Mouse (Mus musculus) testis, postnatal 14 days (tissue): ENCODE data around the gene Zfp207.
"Not testable (repeated sequence)": the region's sequence is repeated elsewhere in the genome, so short reads cannot be mapped to it uniquely, and the experiment has no call there.

Experiments
- DNase-seq: peaks from one replicate; pipeline ENCODE4 v3.0.0; 2021; ENCODE audit warnings: low spot score

Gene Zfp207

DNA sequence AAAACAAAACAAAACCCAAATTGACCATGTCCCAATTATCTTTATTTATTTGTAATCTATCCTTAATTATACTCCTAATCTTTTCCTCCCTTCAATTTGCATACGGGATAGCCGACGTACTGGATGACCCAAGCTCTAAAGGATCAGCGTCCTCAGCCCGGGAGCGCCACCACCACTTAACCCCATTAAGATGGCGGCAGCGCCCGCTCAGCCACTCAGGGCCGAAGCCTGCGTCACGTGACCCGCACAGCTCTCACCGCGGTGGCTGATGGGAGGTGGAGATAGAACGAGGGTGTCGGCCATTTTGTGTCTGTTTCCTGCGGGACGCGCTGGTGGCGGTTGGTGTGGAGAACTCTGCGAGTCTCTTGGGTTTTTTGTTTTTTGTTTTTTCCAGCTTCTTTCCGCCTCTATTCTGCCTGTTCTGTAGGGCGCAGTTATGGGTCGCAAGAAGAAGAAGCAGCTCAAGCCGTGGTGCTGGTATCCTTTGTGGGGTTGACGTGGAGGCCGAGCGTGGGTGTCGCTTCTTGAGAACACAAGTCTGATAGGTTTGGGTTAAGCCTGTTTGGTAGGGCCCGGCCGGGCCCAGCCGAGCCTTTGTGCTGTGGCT, at the start of gene Zfp207:
Zfp207 (plus strand) TSS at position 261 of the 607 bp plus-strand sequence.
- DNase-seq, result peak; percentile 98

DNA sequence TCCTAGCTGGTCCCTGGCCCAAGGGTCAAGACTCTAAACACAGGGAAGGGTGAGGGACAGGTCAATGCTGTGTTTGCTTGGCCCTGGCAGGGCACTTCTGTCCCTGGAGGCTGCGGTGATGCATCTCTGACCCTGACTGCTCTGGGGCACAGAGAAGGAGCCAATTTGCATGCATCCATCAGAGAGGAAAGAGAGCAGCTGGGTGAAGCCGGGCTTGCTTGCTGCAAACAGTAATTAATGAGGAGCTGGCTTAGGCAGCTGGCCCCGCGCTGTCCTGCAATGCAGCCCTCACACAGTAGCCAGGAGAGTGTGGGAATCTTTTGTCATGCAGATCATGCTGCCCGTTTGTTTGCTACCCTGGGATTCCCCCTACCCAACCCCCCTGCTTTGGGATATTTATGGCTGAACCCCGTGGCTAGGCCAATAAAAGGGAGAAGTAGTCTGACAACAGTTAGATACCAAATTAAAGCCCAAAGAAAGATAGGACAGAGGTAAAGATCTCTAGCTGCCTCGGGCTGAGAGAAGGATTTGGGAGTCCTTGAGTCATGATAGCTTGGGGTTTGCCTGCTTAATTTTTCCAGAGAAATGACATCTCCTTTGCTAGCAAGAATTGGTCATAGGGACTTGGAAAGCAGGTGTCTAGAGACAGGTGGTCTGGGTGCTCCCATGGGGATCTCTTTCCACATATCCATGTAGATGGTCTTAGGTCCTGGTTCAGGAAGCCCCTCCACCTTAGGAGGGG, 47.3 kb upstream of the Zfp207 start:
- DNase-seq, result no peak

DNA sequence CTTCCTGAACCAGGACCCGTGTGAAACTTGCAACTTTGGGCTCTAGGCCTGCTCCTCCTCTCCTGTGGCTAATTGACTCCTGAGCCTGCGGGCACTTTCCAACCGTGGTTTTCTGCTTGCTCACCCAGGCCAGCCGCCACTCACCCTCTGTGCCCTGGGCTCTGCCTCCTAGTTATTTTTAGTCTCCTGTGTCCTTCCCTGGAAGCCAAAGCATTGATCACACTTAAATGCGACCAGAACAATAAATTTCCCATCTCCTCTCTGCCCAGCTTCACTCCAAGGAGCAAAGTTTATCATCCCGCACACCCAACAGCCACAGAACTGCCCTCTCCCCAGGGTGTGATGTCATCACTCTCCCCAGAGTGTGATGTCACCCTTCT, 46.7 kb upstream of the Zfp207 start:
- DNase-seq, result no peak

DNA sequence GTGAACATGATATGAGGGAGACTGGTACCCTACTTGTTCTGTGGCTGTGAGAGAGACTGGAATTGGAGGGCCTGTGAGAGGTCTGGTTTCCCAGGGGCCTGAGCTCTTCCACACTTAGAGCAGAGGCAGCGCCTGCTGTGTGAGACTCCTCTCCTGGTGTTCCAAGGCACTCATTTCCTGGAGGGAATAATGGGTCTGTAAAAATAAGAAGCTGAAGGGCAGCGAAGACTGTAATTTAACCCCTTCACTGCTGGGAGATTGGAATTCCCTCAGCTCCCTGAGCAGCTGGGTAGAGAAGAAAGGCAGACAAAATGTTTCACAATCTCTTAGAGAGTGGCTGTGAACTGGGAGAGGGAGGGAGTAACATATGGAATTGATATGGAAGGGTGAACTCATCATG, 40.6 kb upstream of the Zfp207 start:
- no peak for DNase-seq

DNA sequence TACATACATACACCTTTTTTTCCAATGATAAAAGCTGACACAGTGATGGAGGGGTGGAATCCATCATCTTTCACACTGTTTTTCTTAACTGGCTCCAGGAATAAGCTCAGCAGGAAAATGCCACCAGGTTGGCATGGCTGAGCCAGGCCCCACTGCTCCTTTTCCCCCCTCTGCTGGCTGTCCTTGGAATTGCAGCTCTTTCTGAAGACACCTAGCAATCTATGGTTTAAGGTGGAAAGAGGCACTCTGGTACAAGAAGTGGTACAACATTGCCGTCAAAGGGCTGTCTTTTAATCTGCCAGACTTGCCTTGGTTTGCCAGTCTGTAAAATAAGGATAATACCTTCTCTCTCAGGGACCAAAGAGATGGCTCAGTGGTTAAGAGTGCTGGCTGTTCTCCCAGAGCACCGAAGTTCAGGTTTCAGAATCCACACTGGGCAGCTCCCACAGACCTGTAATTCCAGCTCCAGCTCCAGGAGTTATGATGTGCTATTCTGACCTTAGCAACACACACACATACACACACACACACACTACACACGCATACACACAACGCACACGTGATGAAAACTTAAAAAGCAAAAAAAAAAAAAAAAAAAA, 31.1 kb upstream of the Zfp207 start:
- peak; percentile 68 for DNase-seq

DNA sequence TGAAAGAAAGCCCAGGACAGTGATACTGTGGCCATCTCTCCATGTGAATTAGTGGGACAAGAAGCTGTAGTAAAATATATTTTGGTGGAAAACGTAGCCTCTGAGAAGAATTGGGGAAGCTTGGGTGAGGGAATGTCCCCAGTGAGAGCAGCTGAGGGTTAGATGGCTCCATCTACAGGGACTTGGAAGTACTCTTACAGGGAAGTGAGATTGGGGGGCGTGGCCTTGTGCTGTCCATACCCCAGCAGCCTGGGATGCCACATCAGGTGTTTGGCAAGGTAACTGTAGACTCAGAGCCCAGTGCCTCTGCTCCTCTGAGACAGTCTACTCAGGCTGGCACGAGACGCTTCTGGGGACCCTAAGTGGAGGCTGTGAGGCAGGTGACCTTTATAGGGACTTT, 28.2 kb upstream of the Zfp207 start:
- no peak for DNase-seq

DNA sequence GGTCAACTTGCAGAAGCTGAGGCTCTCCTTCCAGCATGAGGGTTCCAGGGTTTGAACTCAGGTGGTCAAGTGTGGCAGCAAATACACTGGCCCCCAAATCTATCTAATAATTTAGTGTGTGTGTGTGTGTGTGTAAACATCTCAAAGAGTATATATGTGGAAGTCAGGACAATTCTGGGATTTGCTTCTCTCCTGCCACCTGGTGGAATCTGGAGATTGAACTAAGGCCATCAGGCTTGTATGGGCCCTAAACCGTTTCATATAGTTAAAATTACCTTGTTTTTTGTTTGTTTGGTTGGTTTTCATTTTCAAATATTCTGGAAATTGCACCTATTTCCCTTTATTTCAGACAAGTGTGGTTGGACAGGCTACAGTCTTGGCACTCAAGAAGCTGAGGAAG, 14.1 kb upstream of the Zfp207 start:
- no peak for DNase-seq

DNA sequence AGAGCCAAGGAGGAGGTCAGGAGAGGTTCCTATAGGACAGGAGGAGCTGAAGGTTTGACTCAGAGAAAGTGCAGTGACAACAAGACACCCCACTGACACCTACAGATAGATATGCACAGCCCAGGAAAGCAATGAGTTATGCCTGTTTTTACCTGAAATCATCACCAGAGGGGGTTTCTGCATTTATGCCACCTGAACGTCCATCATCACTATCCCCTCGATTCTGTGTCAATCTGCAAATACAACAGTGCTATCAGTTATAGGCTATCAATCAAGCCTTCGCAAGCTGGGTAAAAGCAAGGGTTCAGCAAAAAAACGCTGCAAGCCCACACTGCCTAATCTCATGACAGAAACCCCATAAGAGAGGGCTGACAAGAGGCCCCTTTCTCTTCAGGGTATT, 6.4 kb upstream of the Zfp207 start:
- DNase-seq, result no peak

DNA sequence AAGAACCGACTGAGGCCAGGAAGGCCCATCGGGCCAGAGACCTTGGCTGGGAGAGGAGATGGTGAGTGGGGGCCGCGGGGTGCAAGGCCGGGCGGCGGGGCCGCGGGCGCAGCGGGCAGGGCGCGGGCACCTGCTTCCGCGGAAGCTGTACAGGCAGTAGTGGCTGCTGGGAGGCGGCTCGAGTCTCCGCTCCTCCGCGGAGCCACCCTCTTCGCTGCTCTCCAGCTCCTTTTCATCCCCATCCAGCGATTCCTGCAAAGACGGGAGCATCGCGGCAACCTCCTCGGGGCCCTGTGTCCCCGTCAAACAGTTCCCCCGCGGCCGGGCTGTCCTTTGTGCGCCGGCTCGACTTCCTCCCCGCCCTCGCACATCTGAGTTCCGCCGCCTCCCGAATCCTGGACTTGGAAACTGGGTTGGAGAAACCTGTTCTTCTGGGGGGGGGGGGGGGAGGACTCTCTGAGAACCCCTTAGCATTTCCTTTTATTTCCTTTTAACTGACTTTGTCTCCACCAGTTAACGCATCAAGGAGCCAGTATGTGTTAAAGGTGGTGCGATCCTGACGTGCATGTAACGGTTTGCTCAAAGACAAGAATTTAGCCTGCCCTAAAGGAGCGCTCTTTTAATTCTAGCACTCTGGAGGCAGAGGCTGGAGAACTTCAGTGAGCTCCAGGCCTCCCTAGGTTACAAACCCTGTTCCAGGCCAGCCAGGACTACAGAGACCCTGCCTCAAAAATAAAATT, 5.2 kb upstream of the Zfp207 start, which contains the start of gene 5730455P16Rik:
5730455P16Rik (minus strand) TSS at position 323 of the 740 bp plus-strand sequence.
- peak; percentile 88 for DNase-seq

DNA sequence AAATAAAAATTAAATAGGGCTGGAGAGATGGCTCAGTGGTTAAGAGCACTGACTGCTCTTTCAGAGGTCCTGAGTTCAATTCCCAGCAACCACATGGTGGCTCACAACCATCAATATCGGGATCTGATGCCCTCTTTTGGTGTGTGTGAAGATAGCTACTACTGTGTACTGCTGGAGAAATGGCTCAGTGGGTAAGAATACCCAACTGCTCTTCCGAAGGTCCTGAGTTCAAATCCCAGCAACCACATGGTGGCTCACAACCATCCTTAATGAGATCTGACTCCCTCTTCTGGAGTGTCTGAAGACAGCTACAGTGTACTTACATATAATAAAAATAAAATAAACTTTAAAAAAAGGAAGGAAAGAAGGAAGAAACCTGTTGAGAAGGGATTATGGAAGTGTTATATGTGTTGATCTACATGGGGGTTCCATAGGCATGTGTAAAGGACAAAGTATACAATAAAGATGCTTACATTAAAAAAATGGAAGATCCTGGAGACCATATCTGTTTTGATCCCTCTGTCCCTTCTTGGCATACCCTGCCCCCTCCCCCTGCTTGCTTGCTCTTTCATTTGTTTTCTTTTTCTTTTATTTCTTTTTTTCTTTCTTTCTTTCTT, 4.5 kb upstream of the Zfp207 start:
- not testable (repeated sequence) for DNase-seq

DNA sequence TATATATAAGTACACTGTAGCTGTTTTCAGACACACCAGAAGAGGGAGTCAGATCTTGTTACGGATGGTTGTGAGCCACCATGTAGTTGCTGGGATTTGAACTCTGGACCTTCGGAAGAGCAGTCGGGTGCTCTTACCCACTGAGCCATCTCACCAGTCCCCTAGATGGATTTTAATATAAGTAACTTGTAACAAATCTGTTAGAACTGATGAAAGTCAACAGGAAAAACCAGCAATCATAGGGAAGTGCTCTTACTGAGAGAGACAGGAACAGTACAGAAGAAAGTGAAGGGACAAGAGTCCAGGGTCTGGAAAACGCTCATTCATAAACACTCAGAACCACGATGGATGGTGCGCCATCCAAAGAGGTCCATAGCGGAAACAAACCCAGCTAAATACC, 3.9 kb upstream of the Zfp207 start:
- DNase-seq, result not testable (repeated sequence)

DNA sequence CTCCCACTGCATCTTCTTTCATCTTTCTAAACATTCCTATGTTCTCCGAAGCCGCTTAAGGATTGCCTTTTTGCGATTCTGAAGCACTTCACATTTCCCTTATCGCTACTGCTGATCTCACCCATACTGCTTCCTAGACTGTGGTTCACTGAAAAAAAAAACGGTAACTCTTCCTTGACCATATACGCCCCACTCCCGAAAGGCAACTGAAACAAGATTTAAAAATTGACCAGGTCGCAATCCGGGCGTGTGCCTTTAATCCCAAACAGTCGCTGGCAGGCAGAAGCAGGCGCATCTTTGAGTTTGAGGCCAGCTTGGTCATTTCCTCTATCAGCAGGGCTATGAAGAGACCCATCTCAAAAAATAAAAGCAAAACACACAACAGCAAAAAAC, 457 bp upstream of the Zfp207 start:
- peak; percentile 24 for DNase-seq

DNA sequence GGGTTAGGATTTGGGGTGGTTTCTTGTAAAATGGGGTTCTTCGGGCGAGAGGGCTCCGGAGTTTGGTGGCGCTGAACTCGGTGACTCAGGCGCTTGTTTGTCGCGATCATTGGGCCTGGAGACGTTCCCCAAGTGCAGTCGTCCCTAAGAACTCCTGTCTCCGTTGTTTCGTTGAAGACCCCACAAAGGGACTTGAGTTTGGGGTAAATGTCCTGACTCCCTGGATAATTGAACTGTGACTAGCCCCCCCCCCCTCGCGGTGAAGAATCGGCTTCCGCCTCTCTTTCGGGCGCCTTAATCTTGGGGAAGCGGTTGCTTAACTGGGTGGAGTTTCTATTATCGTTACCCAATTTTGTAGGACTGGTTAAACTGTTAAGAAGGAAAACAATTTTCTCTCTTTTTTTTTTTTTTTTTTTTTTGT, 557 bp downstream of the Zfp207 start:
- DNase-seq, result no peak

DNA sequence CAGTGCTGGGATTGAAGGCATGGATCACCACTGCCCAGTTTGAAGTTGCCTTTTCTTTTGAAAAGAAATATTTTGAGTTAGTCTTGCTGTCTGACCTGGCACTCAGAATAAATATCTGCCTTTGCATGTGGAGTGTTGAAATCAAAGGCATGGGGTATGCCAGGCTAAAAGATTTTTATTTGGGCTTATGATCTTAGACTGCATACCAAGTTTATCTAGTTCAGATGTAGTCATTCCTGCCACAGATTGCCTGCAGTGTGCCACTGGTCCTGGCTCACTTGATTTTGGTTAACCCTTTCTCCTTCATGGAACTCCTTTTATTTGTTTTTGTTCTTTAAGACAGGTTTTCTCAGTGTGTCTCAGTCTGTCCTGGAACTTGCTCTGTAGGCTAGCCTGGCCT, 1.4 kb downstream of the Zfp207 start:
- DNase-seq, result no peak

DNA sequence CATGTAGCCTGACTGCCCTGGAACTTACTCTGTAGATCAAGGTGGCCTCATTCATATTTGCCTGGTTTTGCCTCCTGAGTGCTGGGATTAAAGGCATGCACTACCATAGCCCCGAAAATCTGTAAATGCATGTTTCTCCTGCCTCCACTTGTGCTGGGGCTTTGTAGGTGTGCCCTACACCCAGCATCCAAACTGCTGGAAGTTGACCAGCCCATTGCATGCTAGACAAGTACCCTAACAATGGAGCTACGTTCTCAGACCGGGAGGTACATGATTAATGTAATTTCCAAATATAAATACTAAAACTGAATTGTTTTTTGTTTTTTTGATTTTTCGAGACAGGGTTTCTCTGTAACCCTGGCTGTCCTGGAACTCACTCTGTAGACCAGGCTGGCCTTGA, 2.0 kb downstream of the Zfp207 start:
- no peak for DNase-seq

DNA sequence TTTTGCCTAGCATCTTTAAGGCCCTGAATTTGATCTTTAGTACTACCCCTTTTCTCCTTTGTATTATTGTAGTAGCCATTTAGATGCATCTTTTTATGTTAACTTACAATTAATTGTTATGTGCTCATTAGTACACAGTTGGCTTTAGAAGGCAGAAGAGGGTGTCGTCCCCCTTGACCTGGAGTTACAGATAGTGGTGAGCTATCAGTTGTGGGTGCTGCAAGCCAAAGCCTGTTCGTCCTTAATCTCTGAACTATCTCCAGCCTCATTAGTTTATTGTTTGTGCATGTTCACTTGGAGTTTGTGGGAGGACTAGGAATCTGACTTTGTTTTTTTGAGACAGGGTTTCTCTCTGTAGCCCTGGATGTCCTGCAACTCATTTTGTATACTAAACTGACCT, 3.7 kb downstream of the Zfp207 start:
- DNase-seq, result no peak

DNA sequence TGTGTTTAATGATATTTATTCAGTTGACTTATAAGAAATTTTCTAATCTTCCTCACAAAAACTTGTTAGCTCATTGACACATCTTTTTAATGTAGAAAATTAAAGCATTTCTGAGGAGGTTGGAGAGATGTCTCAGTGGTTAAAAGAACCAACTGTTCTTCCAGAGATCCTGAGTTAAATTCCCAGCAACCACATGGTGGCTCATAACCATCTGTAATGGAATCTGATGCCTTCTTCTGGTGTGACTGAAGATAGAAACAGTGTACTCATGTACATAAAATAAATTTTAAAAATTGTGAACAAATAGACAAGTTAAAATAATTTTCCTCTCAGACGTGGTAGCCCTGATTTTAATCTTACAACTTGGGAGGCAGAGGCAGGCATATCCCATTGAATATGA, 6.8 kb downstream of the Zfp207 start:
- DNase-seq, result no peak

DNA sequence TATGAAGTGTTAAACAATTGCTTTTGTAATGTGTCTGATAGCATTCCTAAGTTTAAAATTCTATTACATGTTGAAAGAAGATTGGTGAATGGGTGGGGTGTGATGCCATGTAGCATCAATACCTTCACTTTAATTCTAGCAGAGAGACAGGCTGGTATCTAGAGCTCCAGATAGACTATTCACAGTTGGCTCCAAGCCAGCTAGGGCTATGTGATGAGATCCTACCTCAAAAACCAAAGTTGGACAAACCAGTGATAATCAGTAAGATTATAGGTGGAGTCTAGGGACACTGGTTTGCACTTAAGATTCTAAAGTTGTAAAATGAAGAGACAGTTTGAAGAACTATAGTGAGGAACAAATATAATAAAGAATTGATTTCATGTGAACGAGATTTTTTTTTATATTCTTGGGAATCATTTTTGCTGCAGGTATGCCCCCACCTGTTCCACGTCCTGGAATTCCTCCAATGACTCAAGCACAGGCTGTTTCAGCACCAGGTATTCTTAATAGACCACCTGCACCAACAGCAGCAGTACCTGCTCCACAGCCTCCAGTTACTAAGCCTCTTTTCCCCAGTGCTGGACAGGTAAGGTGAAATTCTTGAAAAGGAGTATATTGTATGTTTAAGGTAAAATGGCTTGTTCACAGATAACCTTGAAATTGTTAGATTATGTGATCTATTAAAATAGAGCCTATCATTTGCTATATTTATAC, 8.5 kb downstream of the Zfp207 start:
- DNase-seq, result no peak

DNA sequence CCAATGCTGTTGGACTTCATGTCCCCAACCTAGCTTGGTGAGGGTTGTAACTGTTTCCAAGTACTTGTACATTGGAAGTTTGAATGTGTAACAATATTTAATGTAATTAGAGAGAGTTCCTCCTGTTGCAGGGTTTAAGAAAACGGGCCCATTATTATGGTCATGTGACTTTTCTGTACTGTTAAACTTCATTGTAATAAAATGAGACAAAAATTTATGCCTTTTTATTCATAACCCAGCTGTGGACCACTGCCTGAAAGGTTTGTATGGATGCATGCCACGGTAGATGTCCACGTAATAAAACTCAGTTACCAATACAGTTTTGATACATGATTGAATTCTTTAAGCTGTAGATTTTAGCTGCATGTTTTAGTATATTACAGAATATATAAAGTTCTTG, 12.9 kb downstream of the Zfp207 start:
- DNase-seq, result no peak

DNA sequence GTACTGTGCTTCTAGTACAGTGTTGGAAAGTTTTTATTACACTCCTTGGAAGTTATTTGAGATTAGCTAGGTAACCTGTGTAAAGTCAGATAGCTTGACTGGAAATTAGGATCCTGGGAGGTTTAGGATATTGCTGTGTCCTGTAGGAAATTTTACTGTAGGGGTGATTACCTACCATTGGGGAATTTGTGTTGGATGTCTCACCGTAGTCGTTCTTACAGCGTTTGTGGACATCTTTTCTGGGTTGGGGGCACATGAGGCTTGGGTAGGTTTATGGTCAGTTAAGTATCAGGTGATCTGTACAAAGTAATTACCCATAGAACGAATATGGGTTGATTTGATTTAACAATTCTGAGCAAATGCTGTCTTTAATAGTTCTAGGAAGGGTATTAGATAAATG, 13.5 kb downstream of the Zfp207 start:
- DNase-seq, result no peak

DNA sequence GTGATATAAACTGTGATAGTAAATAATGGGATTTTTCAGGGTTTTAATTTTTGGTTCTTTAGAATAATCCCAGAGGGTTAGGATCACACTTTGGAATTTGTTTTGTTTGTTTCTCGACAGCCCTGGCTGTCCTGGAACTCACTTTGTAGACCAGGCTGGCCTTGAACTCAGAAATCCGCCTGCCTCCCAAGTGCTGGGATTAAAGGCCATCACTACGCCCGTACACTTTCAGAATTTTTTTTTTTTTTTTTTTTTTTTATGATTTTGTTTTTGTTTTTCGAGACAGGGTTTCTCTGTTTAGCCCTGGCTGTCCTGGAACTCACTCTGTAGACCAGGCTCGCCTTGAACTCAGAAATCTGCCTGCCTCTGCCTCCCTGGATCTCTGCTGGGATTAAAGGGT, 24.8 kb downstream of the Zfp207 start:
- not testable (repeated sequence) for DNase-seq

DNA sequence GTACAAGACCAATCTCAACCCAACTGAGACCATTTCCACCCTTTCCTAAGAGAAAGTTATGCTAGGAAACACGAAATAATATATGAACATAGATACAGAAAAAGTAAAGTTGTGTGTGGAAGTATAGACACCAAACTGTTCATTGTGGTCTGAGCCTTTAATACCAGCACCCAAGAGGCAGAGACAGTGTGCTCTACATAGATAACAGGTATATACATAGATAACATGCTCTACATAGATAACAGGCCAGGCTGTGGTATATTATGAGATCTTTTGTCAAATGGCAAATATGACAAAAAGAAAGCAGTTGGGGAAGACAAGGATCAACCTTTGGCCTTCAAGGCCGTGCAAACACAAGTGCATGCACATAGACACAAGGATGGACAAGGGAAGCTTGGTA, 27.3 kb downstream of the Zfp207 start:
- no peak for DNase-seq
